Mouse (Mus musculus) urinary bladder, postnatal 36 days (tissue): ENCODE measurements at regions not wholly inside any gene's neighbourhood (a gene's known extent, or its start where the extent isn't known, plus 50 kb on each side); places are given as distances from the start of the nearest gene placed in this dataset.

Experiments
- DNase-seq, 2 experiments: peaks; one replicate each; pipeline ENCODE4 v3.0.0; 2022; ENCODE audit warnings: low spot score in 2 of 2, mixed read lengths in 1 of 2

DNA sequence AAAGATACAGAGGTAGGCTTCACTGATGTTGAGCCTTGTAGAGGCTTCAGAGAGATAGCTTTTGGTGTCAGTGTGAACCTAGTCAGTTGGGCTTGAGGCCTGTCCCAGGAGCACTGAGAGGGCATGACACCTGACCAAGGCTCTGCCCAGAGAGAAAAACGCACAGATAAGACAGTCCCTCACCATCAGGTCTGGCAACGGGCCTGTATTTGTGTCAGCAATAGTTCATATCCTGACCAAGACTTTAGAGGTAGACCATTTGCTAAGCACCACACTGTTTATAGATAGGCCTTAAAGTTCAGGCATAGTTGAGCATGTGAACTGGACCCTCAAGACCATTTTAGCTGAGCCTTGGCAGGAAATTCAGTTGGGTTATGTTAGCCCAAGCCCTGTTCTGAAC, 60.4 kb upstream of the C2cd4b start:
- no peak for DNase-seq

DNA sequence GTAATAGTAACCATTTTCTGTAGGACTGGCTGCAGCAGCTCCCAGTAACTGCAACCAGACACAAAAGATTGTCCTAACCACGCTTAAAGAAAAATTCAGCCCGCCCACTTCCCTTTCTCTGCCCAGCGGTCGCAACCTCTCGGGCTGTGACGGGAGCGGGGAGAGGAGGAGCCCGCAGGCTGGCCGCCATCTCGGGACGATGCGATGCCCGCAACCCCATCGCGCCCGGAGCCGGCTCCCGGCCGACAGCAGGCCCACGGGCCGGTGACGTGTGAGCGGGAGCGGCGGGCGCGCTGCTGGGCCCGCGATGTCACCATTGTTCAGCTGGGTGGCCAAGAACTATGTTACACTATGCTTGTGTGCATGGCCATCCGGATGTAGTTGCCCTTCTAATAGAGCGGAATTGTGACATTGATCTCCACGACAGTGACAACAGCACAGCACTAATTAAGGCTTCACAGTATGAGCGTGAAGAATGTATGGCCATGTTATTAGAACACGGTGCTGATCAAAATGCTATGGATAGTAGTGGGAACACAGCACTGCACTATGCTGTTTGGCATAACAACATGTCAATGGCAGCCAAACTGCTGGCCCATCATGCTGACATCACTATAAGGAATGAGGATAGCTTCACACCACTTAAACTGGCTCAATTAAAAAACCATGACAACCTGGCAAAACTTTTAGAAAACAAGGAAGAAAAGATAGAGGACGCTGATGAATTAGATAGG, 59.2 kb upstream of the C2cd4b start:
- peak in 1 of 2 experiments; percentile 19 for DNase-seq

GRCm38 (mm10) chr9:67708246-67708960, 50.8 kb upstream of the C2cd4b start:
- DNase-seq = peak; percentile 44 to 50
